Mouse (Mus musculus) hindbrain, postnatal 0 days (tissue): ENCODE results near the gene Mr1. TPM values are rescaled to one million over a fixed set of nuclear protein-coding genes. Genes with fewer than 3 reads are reported as not detected.

Source experiments
- ATAC-seq: fragments of 200-750 bp; cut with Nextera tagmentation; 2 replicates; pipeline ENCODE4 v1.8.0; 2017; ENCODE audit warnings: mild to moderate bottlenecking, moderate TSS enrichment, moderate library complexity
- DNase-seq: peaks from one replicate; pipeline ENCODE4 v3.0.0-alpha.2; 2015; ENCODE audit warnings: low spot score
- H3K27ac ChIP-seq: fragments of 300-500 bp; sonication (generic); 2 replicates; pipeline ENCODE4 v1.5.1; 2014; ENCODE audit warnings: mild to moderate bottlenecking
- H3K27me3 ChIP-seq: fragments of 300-500 bp; sonication (generic); 2 replicates; pipeline ENCODE4 v1.6.1; 2014; ENCODE audit warnings: low read length, mixed read lengths; ENCODE audit not compliant: insufficient read depth
- H3K36me3 ChIP-seq: fragments of 300-500 bp; sonication (generic); 2 replicates; pipeline ENCODE4 v1.6.1; 2014; ENCODE audit warnings: low read length, mixed read lengths; ENCODE audit not compliant: insufficient read depth
- H3K4me1 ChIP-seq: fragments of 300-500 bp; sonication (generic); 2 replicates; pipeline ENCODE4 v1.6.1; 2014; ENCODE audit warnings: antibody characterized with exemption, low read length, mixed read lengths; ENCODE audit not compliant: insufficient read depth
- H3K4me2 ChIP-seq: fragments of 300-500 bp; sonication (generic); 2 replicates; pipeline ENCODE4 v1.6.1; 2014; ENCODE audit warnings: low read depth, mild to moderate bottlenecking, low read length, moderate library complexity, mixed read lengths
- H3K4me3 ChIP-seq: fragments of 300-500 bp; sonication (generic); 2 replicates; pipeline ENCODE4 v1.5.1; 2014; ENCODE audit warnings: low read length
- H3K9ac ChIP-seq: fragments of 300-500 bp; sonication (generic); replicated peaks from 2 replicates; pipeline ENCODE4 v1.6.1; 2014; ENCODE audit warnings: mild to moderate bottlenecking, low read length, moderate library complexity, mixed read lengths
- H3K9me3 ChIP-seq: fragments of 300-500 bp; sonication (generic); 2 replicates; pipeline ENCODE4 v1.6.1; 2016; ENCODE audit warnings: low read length, mixed read lengths
- CTCF ChIP-seq: IDR thresholded peaks from 2 replicates; pipeline ENCODE4 v1.5.1; 2016; ENCODE audit warnings: antibody characterized with exemption, control low read depth, low read depth
- WGBS: fragments of 180-500 bp; shearing (Covaris S2); extraction: QIAGEN DNeasy Blood & Tissue Kit; methylation state at CpG from one replicate; pipeline ENCODE4 v1.1.7; 2014; 5-methylcytosine and 5-hydroxymethylcytosine counted together
- polyA plus RNA-seq: library from polyadenylated mRNA; unstranded; fragments of >200 nt; fragmentation: Nextera tagmentation; extraction: Ambion mirVana; gene quantifications from 2 replicates; pipeline ENCODE4 v1.2.1, GENCODE M21; 2015
- total RNA-seq: library from RNA; depleted of rRNA; stranded (reverse); fragments of >200 nt; gene quantifications from 2 replicates; pipeline ENCODE4 v1.2.3, GENCODE M21; 2014

The Mr1 gene
- total and polyA plus RNA-seq, 2 experiments from 2014 or later = 3.0 to 8.4 TPM

DNA sequence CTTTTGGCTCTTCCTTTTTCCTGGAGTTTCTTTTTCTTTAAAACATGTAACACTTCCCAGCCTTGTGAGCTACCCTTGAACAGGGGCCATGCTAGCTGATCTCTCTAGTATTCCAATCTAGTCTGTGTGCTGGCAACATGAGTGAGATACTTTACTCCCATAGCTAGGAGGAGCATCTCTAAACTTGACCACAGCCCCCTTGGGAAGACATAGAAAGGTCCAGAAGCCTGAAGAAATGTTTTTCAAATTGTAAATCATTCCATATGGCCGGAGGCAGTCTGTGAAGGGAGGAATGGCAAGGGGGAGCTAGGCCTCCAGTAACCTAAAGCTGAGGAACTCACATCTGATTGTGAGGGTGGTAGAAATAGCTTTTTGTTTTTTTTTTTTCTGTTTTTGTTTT is 55.9 kb downstream of the Mr1 start:
- Histone ChIP-seq H3K27ac (no peak overlapping the region), H3K36me3 (no peaks in the 10 kb centered on the region), H3K4me2 (no peak overlapping the region), H3K27me3 (no peaks in the 10 kb centered on the region), H3K4me1 (peaks cover 32% of the 10 kb centered on the region), H3K9me3 (no peaks in the 10 kb centered on the region), H3K4me3 (no peak overlapping the region), H3K9ac (no peak overlapping the region)
- ATAC-seq = no peak
- WGBS = 83% methylated on average over 1 of the region's 1 CpGs
- no peak for TF ChIP-seq CTCF
- DNase-seq = no peak

DNA sequence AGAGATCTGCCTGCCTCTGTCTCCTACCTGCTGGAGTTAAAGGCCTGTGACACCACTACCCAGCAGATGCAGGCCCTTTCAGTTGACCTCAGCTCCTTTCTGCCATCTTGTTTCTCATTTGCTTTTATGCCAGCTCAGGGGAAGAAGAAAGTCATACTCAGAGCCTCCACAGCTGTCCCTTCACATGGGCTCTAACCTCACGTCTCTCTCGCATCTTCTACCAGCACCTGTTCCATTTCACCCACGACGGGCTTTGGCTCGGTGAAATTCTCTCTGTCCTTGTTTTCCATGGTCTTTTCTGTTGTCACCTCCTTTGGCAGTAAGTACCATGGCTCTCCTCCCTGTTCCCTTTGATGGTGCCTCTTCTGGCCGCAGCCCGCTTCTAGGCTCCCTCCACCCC is 56.3 kb downstream of the Mr1 start:
- no peaks in the 10 kb centered on the region for H3K27me3 ChIP-seq
- no peak for TF ChIP-seq CTCF
- no peak overlapping the region for H3K27ac ChIP-seq
- peaks cover 32% of the 10 kb centered on the region for H3K4me1 ChIP-seq
- no peak overlapping the region for H3K4me3 ChIP-seq
- ATAC-seq (no peak), DNase-seq (no peak)
- H3K9me3 ChIP-seq = no peaks in the 10 kb centered on the region
- H3K36me3 ChIP-seq = no peaks in the 10 kb centered on the region
- WGBS = 91% methylated on average over 7 of the region's 7 CpGs
- H3K4me2 ChIP-seq = no peak overlapping the region
- no peak overlapping the region for H3K9ac ChIP-seq

DNA sequence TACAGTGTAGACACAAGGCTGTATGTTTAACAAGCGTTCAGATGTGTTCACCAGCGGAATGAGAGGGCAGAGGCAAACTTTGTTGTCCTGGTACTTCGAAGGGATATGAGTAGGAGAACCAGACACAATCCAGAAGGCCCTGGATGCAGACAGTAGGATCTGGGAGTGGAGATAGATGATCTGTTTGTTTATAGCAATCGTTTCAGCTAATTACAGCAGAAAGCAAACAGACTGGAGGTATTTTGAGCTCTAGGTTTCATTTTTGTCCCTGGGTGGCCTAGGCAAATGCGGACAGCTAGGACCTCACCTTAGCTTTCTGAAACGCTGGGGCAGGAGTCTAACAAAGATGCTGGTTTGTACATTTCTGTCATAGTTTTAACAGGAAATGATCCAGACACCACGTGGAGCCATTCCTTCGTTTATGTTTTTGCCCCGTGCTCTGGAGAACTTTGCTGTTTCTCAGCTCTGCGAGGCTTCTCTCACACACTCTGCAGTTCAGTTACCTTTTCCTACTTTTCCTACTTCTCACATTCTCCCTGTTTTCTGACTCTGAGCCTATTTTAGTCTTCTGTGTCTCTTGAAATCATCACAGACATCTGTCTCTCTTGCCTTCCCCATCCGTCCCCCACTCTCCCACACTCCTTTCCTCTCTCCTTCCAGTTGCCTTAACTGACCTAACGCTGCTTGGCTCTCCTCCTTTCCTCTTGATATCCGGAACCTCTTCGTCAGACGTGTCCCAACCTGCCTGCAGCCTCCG is 57.6 kb downstream of the Mr1 start:
- Histone ChIP-seq H3K36me3 (no peaks in the 10 kb centered on the region), H3K4me2 (no peak overlapping the region), H3K27ac (no peak overlapping the region), H3K9me3 (no peaks in the 10 kb centered on the region), H3K4me1 (peaks cover 41% of the 10 kb centered on the region), H3K4me3 (no peak overlapping the region), H3K27me3 (no peaks in the 10 kb centered on the region), H3K9ac (no peak overlapping the region)
- no peak for DNase-seq
- 71% methylated on average over 16 of the region's 16 CpGs for WGBS
- no peak for TF ChIP-seq CTCF
- no peak for ATAC-seq

DNA sequence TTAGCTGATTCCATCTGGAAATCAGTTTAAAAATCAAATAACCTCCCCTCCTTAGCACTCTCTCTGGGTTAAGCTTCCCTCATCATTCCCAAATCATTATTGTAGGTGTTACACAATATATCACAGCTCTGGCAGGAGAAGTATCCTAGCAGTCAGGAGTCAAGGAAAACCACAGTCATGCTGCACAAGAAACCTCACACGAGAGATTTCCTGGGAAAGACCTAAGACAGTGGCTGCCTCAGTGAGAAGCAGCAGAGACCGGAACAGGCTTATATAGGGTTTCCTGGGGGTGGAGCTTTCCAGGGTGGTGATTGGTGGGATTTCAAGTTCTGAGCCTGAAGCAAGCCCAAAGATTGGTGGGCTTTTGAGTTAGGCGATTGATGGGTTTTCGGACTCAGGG is 58.6 kb downstream of the Mr1 start:
- DNase-seq (no peak), ATAC-seq (no peak)
- no peak overlapping the region for H3K9ac ChIP-seq
- no peak for TF ChIP-seq CTCF
- H3K27me3 ChIP-seq = no peaks in the 10 kb centered on the region
- no peaks in the 10 kb centered on the region for H3K9me3 ChIP-seq
- H3K27ac ChIP-seq = no peak overlapping the region
- H3K4me1 ChIP-seq = peaks cover 36% of the 10 kb centered on the region
- no peaks in the 10 kb centered on the region for H3K36me3 ChIP-seq
- H3K4me2 ChIP-seq = no peak overlapping the region
- no peak overlapping the region for H3K4me3 ChIP-seq
- 93% methylated on average over 4 of the region's 4 CpGs for WGBS

DNA sequence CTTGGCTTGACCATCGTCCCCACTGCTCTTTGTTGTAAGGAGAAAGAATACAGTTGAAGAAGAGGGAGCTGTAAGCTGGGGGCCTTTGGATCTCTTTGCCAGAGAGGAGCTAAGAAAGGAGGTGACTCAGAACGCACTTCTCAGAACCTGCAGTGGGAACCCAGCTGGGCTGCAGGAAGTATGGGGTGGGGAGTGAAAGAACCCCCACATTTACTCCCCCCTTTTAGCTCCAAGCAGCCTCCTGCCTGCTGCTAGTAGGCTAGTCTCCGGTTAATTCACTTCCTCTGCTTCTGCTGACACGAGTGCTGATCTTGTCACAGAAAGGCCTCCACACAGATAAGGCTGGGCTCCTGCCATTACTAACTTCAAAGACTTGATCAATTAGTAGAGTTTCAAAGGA is 59.7 kb downstream of the Mr1 start:
- no peak for DNase-seq
- Histone ChIP-seq H3K36me3 (no peaks in the 10 kb centered on the region), H3K4me3 (no peak overlapping the region), H3K9ac (no peak overlapping the region), H3K27me3 (no peaks in the 10 kb centered on the region), H3K4me2 (no peak overlapping the region), H3K9me3 (no peaks in the 10 kb centered on the region), H3K27ac (0 out of 2 replicates have a peak overlapping the region, but pooled peaks have one; percentile 23), H3K4me1 (peaks cover 32% of the 10 kb centered on the region)
- WGBS = 20% methylated on average over 4 of the region's 4 CpGs
- no peak for TF ChIP-seq CTCF
- no peak for ATAC-seq

DNA sequence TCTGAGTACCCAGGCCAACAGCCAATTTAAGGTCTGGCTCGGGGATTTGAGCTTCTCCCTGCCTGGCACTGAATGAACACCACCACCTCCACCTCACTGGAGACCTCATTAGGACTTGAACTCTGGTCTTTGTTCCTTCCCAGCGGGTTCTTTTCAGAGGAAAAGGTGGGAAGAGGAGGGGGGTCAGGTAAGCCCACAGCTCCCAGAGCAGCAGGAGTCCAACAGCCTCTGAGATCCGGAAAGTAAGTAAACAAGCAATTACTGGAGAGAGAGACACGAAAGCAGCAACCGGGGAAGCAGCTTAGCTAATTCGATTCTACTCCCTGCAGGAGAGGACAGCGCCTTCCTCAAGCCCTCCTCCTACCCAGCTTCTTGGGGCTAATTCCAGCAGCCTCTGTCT is 60.2 kb downstream of the Mr1 start:
- Histone ChIP-seq H3K4me2 (no peak overlapping the region), H3K4me3 (no peak overlapping the region), H3K4me1 (peaks cover 28% of the 10 kb centered on the region), H3K36me3 (no peaks in the 10 kb centered on the region), H3K9me3 (no peaks in the 10 kb centered on the region), H3K27me3 (no peaks in the 10 kb centered on the region), H3K9ac (no peak overlapping the region), H3K27ac (0 out of 2 replicates have a peak overlapping the region, but pooled peaks have one; percentile 23)
- TF ChIP-seq CTCF = no peak
- ATAC-seq = no peak
- DNase-seq = no peak
- 12% methylated on average over 7 of the region's 7 CpGs for WGBS

DNA sequence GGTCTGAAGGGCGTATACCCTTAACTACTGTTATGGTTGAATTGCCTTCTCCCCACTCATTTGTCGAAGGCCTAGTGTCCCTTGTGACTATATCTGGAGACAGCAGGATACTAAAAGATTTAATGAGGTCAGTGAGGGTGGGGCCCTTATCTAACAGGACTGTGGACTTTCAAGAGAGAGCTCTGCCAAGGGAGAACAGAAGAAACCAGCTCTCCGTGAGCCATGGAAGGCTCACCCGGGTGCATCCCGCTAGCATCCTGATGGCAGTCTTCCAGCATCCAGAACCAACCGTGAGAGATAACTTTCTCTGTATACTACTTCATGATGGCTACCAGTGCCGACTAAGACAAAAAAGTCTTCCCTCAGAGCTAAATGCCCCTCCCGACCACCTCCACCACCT is 61.8 kb downstream of the Mr1 start:
- Histone ChIP-seq H3K27ac (no peak overlapping the region), H3K27me3 (no peaks in the 10 kb centered on the region), H3K36me3 (no peaks in the 10 kb centered on the region), H3K9me3 (no peaks in the 10 kb centered on the region), H3K4me1 (peaks cover 26% of the 10 kb centered on the region), H3K4me3 (no peak overlapping the region), H3K4me2 (no peak overlapping the region), H3K9ac (no peak overlapping the region)
- ATAC-seq = no peak
- DNase-seq = no peak
- WGBS = 44% methylated on average over 8 of the region's 8 CpGs
- TF ChIP-seq CTCF = no peak
